Mouse (Mus musculus) inflammation-experienced regulatory T-cells, adult 6 months (primary cell): Measurements from ENCODE around the gene Tfb2m. TPM values are rescaled to one million over a fixed set of nuclear protein-coding genes. Genes with fewer than 3 reads are reported as not detected.

Experiments used
- ATAC-seq: one replicate; pipeline ENCODE4 v1.8.0; 2017
- polyA plus RNA-seq, 3 experiments: library from polyadenylated mRNA; unstranded; fragments of 100-300 nt; shearing (Covaris generic); gene quantifications; one replicate each; pipeline ENCODE4 v1.2.1; 2017

Gene Tfb2m
- polyA plus RNA-seq, 3 experiments from 2014 or later = 23.8 to 31.8 (median 27.3) TPM

- ATAC-seq = no peak
Measured at GRCm38 (mm10) chr1:179556921-179557320, 10.9 kb upstream of the Tfb2m start.

GRCm38 (mm10) chr1:179553949-179554347, 7.9 kb upstream of the Tfb2m start:
- ATAC-seq = no peak

GRCm38 (mm10) chr1:179553197-179553948, 7.3 kb upstream of the Tfb2m start:
- no peak for ATAC-seq

- ATAC-seq = no peak
Measured at GRCm38 (mm10) chr1:179552751-179553150, 6.7 kb upstream of the Tfb2m start.

GRCm38 (mm10) chr1:179551921-179552320, 5.9 kb upstream of the Tfb2m start:
- ATAC-seq = no peak

- no peak for ATAC-seq
Measured at GRCm38 (mm10) chr1:179551336-179551735, 5.3 kb upstream of the Tfb2m start.

GRCm38 (mm10) chr1:179548996-179549752, 3.1 kb upstream of the Tfb2m start:
- ATAC-seq = peak; percentile 44

- ATAC-seq = no peak
Measured at GRCm38 (mm10) chr1:179548220-179548619, 2.2 kb upstream of the Tfb2m start.

GRCm38 (mm10) chr1:179547176-179547575, 1.1 kb upstream of the Tfb2m start:
- ATAC-seq = no peak

GRCm38 (mm10) chr1:179546551-179546917, 467 bp upstream of the Tfb2m start:
- ATAC-seq = peak; percentile 56

GRCm38 (mm10) chr1:179541502-179541901, 4.6 kb downstream of the Tfb2m start:
- ATAC-seq = no peak

GRCm38 (mm10) chr1:179539887-179540286, 6.2 kb downstream of the Tfb2m start:
- no peak for ATAC-seq

- no peak for ATAC-seq
Measured at GRCm38 (mm10) chr1:179539054-179539453, 7.0 kb downstream of the Tfb2m start.

GRCm38 (mm10) chr1:179519901-179520300, 26.2 kb downstream of the Tfb2m start:
- no peak for ATAC-seq

GRCm38 (mm10) chr1:179517713-179518465, 28.2 kb downstream of the Tfb2m start, which contains the start of gene Smyd3:
Gene Smyd3 (minus strand): TSS chr1:179518041.
- ATAC-seq = peak; percentile 85

GRCm38 (mm10) chr1:179516941-179517712, 28.9 kb downstream of the Tfb2m start:
- peak; percentile 53 for ATAC-seq

- no peak for ATAC-seq
Measured at GRCm38 (mm10) chr1:179511895-179512294, 34.2 kb downstream of the Tfb2m start.

- ATAC-seq = no peak
Measured at GRCm38 (mm10) chr1:179510546-179511340, 35.3 kb downstream of the Tfb2m start.

GRCm38 (mm10) chr1:179506530-179507315, 39.3 kb downstream of the Tfb2m start:
- peak; percentile 71 for ATAC-seq

GRCm38 (mm10) chr1:179502565-179502964, 43.5 kb downstream of the Tfb2m start:
- ATAC-seq = peak; percentile 63

GRCm38 (mm10) chr1:179499257-179499656, 46.8 kb downstream of the Tfb2m start:
- no peak for ATAC-seq
